Mouse (Mus musculus) heart, postnatal 0 days (tissue): ENCODE measurements at regions not wholly inside any gene's neighbourhood (a gene's known extent, or its start where the extent isn't known, plus 50 kb on each side); places are given as distances from the start of the nearest gene placed in this dataset.

Experiments
- CTCF ChIP-seq: IDR thresholded peaks from 2 replicates; pipeline ENCODE4 v1.5.1; 2016; ENCODE audit warnings: antibody characterized with exemption, control low read depth, low read depth
- EP300 ChIP-seq: IDR thresholded peaks from 2 replicates; pipeline ENCODE4 v1.6.1; 2016; ENCODE audit warnings: antibody characterized with exemption, low read depth

GRCm38 (mm10) chr7:136797780-136798435 lies 96.5 kb upstream of the Mgmt start:
- no peak for TF ChIP-seq CTCF
- no peak for TF ChIP-seq EP300
